Mouse (Mus musculus): Measurements from ENCODE around the gene Morf4l1. TPM values are rescaled to one million over a fixed set of nuclear protein-coding genes. Genes with fewer than 3 reads are reported as not detected.
"Not testable (repeated sequence)": the region's sequence is repeated elsewhere in the genome, so short reads cannot be mapped to it uniquely, and the experiment has no call there.

Gene Morf4l1
- polyA plus RNA-seq, 1 experiment from 2014 or later = 323 TPM

GRCm38 (mm10) chr9:90115308-90115700, 730 bp upstream of the Morf4l1 start:
- no peak for DNase-seq (ENCODE audit: low spot score)

- peak; percentile 90 for DNase-seq (ENCODE audit: low spot score)
These were observed 665 bp downstream of the Morf4l1 start for GRCm38 (mm10) chr9:90113651-90114566.

GRCm38 (mm10) chr9:90113151-90113550, 1.4 kb downstream of the Morf4l1 start:
- DNase-seq (ENCODE audit: low spot score) = no peak

GRCm38 (mm10) chr9:90109386-90109785, 5.2 kb downstream of the Morf4l1 start:
- DNase-seq (ENCODE audit: low spot score) = no peak

- DNase-seq (ENCODE audit: low spot score) = no peak
These were observed 6.3 kb downstream of the Morf4l1 start for GRCm38 (mm10) chr9:90108272-90108671.

- no peak for DNase-seq (ENCODE audit: low spot score)
These were observed 7.7 kb downstream of the Morf4l1 start for GRCm38 (mm10) chr9:90106915-90107314.

- DNase-seq (ENCODE audit: low spot score) = no peak
These were observed 9.1 kb downstream of the Morf4l1 start for GRCm38 (mm10) chr9:90105462-90105861.

- no peak for DNase-seq (ENCODE audit: low spot score)
These were observed 13.8 kb downstream of the Morf4l1 start for GRCm38 (mm10) chr9:90100760-90101159.

GRCm38 (mm10) chr9:90098934-90099333, 15.6 kb downstream of the Morf4l1 start:
- DNase-seq (ENCODE audit: low spot score) = no peak

GRCm38 (mm10) chr9:90089339-90090104, 25.1 kb downstream of the Morf4l1 start:
- no peak for DNase-seq (ENCODE audit: low spot score)

- no peak for DNase-seq (ENCODE audit: low spot score)
These were observed 26.6 kb downstream of the Morf4l1 start for GRCm38 (mm10) chr9:90087906-90088485.

GRCm38 (mm10) chr9:90084766-90085468, 29.7 kb downstream of the Morf4l1 start:
- DNase-seq (ENCODE audit: low spot score) = no peak

- no peak for DNase-seq (ENCODE audit: low spot score)
These were observed 30.4 kb downstream of the Morf4l1 start for GRCm38 (mm10) chr9:90084152-90084551.

GRCm38 (mm10) chr9:90082992-90083391, 31.6 kb downstream of the Morf4l1 start:
- DNase-seq (ENCODE audit: low spot score) = no peak

- not testable (repeated sequence) for DNase-seq (ENCODE audit: low spot score)
These were observed 32.6 kb downstream of the Morf4l1 start for GRCm38 (mm10) chr9:90081961-90082360.

- peak; percentile 51 for DNase-seq (ENCODE audit: low spot score)
These were observed 37.6 kb downstream of the Morf4l1 start for GRCm38 (mm10) chr9:90076849-90077461.

- no peak for DNase-seq (ENCODE audit: low spot score)
These were observed 38.4 kb downstream of the Morf4l1 start for GRCm38 (mm10) chr9:90076131-90076530.

- DNase-seq (ENCODE audit: low spot score) = no peak
These were observed 39.2 kb downstream of the Morf4l1 start for GRCm38 (mm10) chr9:90075336-90075735.

GRCm38 (mm10) chr9:90070174-90070573, 44.4 kb downstream of the Morf4l1 start:
- no peak for DNase-seq (ENCODE audit: low spot score)

GRCm38 (mm10) chr9:90069485-90069884, 45.1 kb downstream of the Morf4l1 start:
- DNase-seq (ENCODE audit: low spot score) = no peak

- DNase-seq (ENCODE audit: low spot score) = no peak
These were observed 45.8 kb downstream of the Morf4l1 start for GRCm38 (mm10) chr9:90068786-90069185.

Measured in thymus, postnatal 0 days (tissue).